ENCODE assay signal across 26 mouse cellular contexts in genomic region chr10:64224424-64224823, GRCm38 (mm10).
"Had no signal": no experiment of that assay in that cellular context is flagged by ENCODE, and none has a peak within 500 bp of the region (broad histone marks: within the 10 kb centered on the region; RNA-seq: fewer than 3 reads in every experiment).

No protein-coding gene starts in this region.

- H3K27ac ChIP-seq: gastrocnemius, adult 2 months; heart, adult 2 months; hindbrain, embryonic 10.5 days; hindbrain, embryonic 12.5 days; hindbrain, embryonic 14.5 days; intestine, embryonic 15.5 days; layer of hippocampus, adult 2 months; left cerebral cortex, adult 2 months; limb, embryonic 10.5 days; limb, embryonic 12.5 days; liver, embryonic 13.5 days had no signal

- ATAC-seq: hindbrain, embryonic 16.5 days; inflammation-experienced regulatory T-cells, adult 6 months; intestine, embryonic 15.5 days; intestine, postnatal 0 days had no signal

- H3K4me1 ChIP-seq: hindbrain, embryonic 10.5 days; hindbrain, embryonic 12.5 days; intestine, embryonic 15.5 days; limb, embryonic 10.5 days; limb, embryonic 12.5 days; liver, embryonic 13.5 days had no signal

- H3K27me3 ChIP-seq: heart, embryonic 12.5 days; hindbrain, embryonic 12.5 days; intestine, embryonic 15.5 days; limb, embryonic 12.5 days; liver, embryonic 13.5 days had no signal

- DNase-seq: gastrocnemius, adult 2 months; gastrocnemius, postnatal 10 days; gastrocnemius, postnatal 25 days; heart, adult 2 months; heart, postnatal 10 days; heart, postnatal 4 days; kidney, adult 18-20 months; kidney, adult 8-10 months; kidney, postnatal 10 days; kidney, postnatal 25 days; kidney, postnatal 4 days; liver; liver, embryonic 13.5 days had no signal

- H3K4me3 ChIP-seq: gastrocnemius, adult 2 months; heart, adult 2 months; heart, embryonic 12.5 days; hindbrain, embryonic 10.5 days; hindbrain, embryonic 12.5 days; intestine, embryonic 15.5 days; layer of hippocampus, adult 2 months; left cerebral cortex, adult 2 months; limb, embryonic 10.5 days; limb, embryonic 12.5 days; liver, embryonic 13.5 days had no signal

- H3K36me3 ChIP-seq: heart, embryonic 12.5 days; hindbrain, embryonic 10.5 days; hindbrain, embryonic 12.5 days; intestine, embryonic 15.5 days; limb, embryonic 10.5 days; limb, embryonic 12.5 days; liver, embryonic 13.5 days had no signal

- H3K9ac ChIP-seq: heart, embryonic 12.5 days; hindbrain, embryonic 12.5 days; hindbrain, embryonic 14.5 days; intestine, embryonic 15.5 days; limb, embryonic 12.5 days; liver, embryonic 13.5 days had no signal

- H3K4me2 ChIP-seq: heart, embryonic 12.5 days; hindbrain, embryonic 12.5 days; hindbrain, embryonic 14.5 days; intestine, embryonic 15.5 days; limb, embryonic 12.5 days; liver, embryonic 11.5 days; liver, embryonic 13.5 days had no signal

- H3K9me3 ChIP-seq: heart, embryonic 12.5 days; hindbrain, embryonic 10.5 days; hindbrain, embryonic 12.5 days; intestine, embryonic 15.5 days; limb, embryonic 10.5 days; limb, embryonic 12.5 days; liver, embryonic 13.5 days had no signal
